Mouse (Mus musculus) forebrain, embryonic 16.5 days (tissue): ENCODE data around the gene Taf3. TPM values are rescaled to one million over a fixed set of nuclear protein-coding genes. Genes with fewer than 3 reads are reported as not detected.

ENCODE experiments used
- ATAC-seq: fragments of 200-750 bp; cut with Nextera tagmentation; 2 replicates; pipeline ENCODE4 v1.8.0; 2017; ENCODE audit warnings: mild to moderate bottlenecking, moderate library complexity
- H3K27ac ChIP-seq: fragments of 300-500 bp; sonication (generic); 2 replicates; pipeline ENCODE4 v1.5.1; 2014; ENCODE audit warnings: low read length, control low read depth
- H3K27me3 ChIP-seq: fragments of 300-500 bp; sonication (generic); replicated peaks from 2 replicates; pipeline ENCODE4 v1.6.1; 2014; ENCODE audit warnings: low read length; ENCODE audit not compliant: control insufficient read depth, insufficient read depth
- H3K36me3 ChIP-seq: fragments of 300-500 bp; sonication (generic); 2 replicates; pipeline ENCODE4 v1.6.1; 2014; ENCODE audit not compliant: control insufficient read depth, insufficient read depth
- H3K4me1 ChIP-seq: fragments of 300-500 bp; sonication (generic); replicated peaks from 2 replicates; pipeline ENCODE4 v1.6.1; 2014; ENCODE audit warnings: low read length; ENCODE audit not compliant: control insufficient read depth, insufficient read depth
- H3K4me2 ChIP-seq: fragments of 300-500 bp; sonication (generic); 2 replicates; pipeline ENCODE4 v1.6.1; 2014; ENCODE audit warnings: mild to moderate bottlenecking, low read length, control low read depth
- H3K4me3 ChIP-seq: fragments of 300-500 bp; sonication (generic); replicated peaks from 2 replicates; pipeline ENCODE4 v1.5.1; 2014; ENCODE audit warnings: mild to moderate bottlenecking, low read length, control low read depth
- H3K9ac ChIP-seq: fragments of 300-500 bp; sonication (generic); replicated peaks from 2 replicates; pipeline ENCODE4 v1.6.1; 2014; ENCODE audit warnings: low read depth, low read length, control low read depth
- H3K9me3 ChIP-seq: fragments of 300-500 bp; sonication (generic); 2 replicates; pipeline ENCODE4 v1.6.1; 2016; ENCODE audit warnings: low read length; ENCODE audit not compliant: control insufficient read depth
- WGBS: fragments of 180-500 bp; shearing (Covaris S2); extraction: QIAGEN DNeasy Blood & Tissue Kit; methylation state at CpG from one replicate; pipeline ENCODE4 v1.1.7; 2014; 5-methylcytosine and 5-hydroxymethylcytosine counted together
- polyA plus RNA-seq: library from polyadenylated mRNA; unstranded; fragments of >200 nt; fragmentation: Nextera tagmentation; extraction: Ambion mirVana; gene quantifications from 2 replicates; pipeline ENCODE4 v1.2.1, GENCODE M21; 2015

Taf3 gene
- polyA plus RNA-seq = 14.3 and 14.5 TPM in 2 replicates

GRCm38 (mm10) chr2:10048461-10048860, at the start of gene Taf3:
TSS of gene Taf3 (minus strand) at chr2:10048596.
- no peaks in the 10 kb centered on the region for H3K36me3 ChIP-seq
- H3K27me3 ChIP-seq = no peaks in the 10 kb centered on the region
- H3K9me3 ChIP-seq = no peaks in the 10 kb centered on the region
- peak within 1 kb of the TSS; percentile 82 for H3K4me2 ChIP-seq
- peak; percentile 94 for ATAC-seq
- peak within 1 kb of the TSS; percentile 96 for H3K4me3 ChIP-seq
- H3K4me1 ChIP-seq = peaks cover 14% of the 10 kb centered on the region
- WGBS = under 1% methylated on average over 36 of the region's 36 CpGs
- peak within 1 kb of the TSS; percentile 56; the same call in 1 of the 2 replicates for H3K27ac ChIP-seq
- H3K9ac ChIP-seq = peak within 1 kb of the TSS; percentile 88

GRCm38 (mm10) chr2:10094327-10095100, 46.1 kb upstream of the Taf3 start:
- Histone ChIP-seq H3K9ac (no peak overlapping the region), H3K4me1 (no peaks in the 10 kb centered on the region), H3K9me3 (no peaks in the 10 kb centered on the region), H3K27ac (no peak overlapping the region), H3K27me3 (no peaks in the 10 kb centered on the region), H3K4me2 (no peak overlapping the region), H3K36me3 (peaks cover 18% of the 10 kb centered on the region), H3K4me3 (no peak overlapping the region)
- WGBS = 91% methylated on average over 14 of the region's 14 CpGs
- ATAC-seq = no peak

- Histone ChIP-seq H3K9ac (no peak overlapping the region), H3K27ac (no peak overlapping the region), H3K27me3 (no peaks in the 10 kb centered on the region), H3K36me3 (peaks cover 21% of the 10 kb centered on the region), H3K9me3 (no peaks in the 10 kb centered on the region), H3K4me3 (no peak overlapping the region), H3K4me1 (peaks cover 3% of the 10 kb centered on the region; the same call in 1 of the 2 replicates), H3K4me2 (no peak overlapping the region)
- 85% methylated on average over 8 of the region's 8 CpGs for WGBS
- ATAC-seq = no peak
Observed at GRCm38 (mm10) chr2:10087256-10087850, 39.0 kb upstream of the Taf3 start.

GRCm38 (mm10) chr2:10082737-10083136, 34.3 kb upstream of the Taf3 start:
- no peak for ATAC-seq
- peaks cover 28% of the 10 kb centered on the region for H3K4me1 ChIP-seq
- WGBS = 96% methylated on average over 1 of the region's 1 CpGs
- H3K9ac ChIP-seq = no peak overlapping the region
- H3K27me3 ChIP-seq = no peaks in the 10 kb centered on the region
- H3K27ac ChIP-seq = no peak overlapping the region
- H3K36me3 ChIP-seq = peaks cover 7% of the 10 kb centered on the region; the same call in 1 of the 2 replicates
- H3K9me3 ChIP-seq = no peaks in the 10 kb centered on the region
- H3K4me2 ChIP-seq = no peak overlapping the region
- no peak overlapping the region for H3K4me3 ChIP-seq

- Histone ChIP-seq H3K27me3 (no peaks in the 10 kb centered on the region), H3K9ac (no peak overlapping the region; the same call in 1 of the 2 replicates), H3K36me3 (0 out of 2 replicates have a peak, but pooled peaks cover 5% of the 10 kb centered on the region), H3K27ac (no peak overlapping the region), H3K4me3 (peak overlapping the region; percentile 98), H3K4me1 (peaks cover 32% of the 10 kb centered on the region), H3K4me2 (peak overlapping the region; percentile 80), H3K9me3 (no peaks in the 10 kb centered on the region)
- 91% methylated on average over 5 of the region's 5 CpGs for WGBS
- ATAC-seq = no peak
Observed at GRCm38 (mm10) chr2:10081453-10082080, 33.2 kb upstream of the Taf3 start.

GRCm38 (mm10) chr2:10080310-10081010, 32.1 kb upstream of the Taf3 start, which contains the start of the genes Atp5c1 and Kin:
TSS of gene Atp5c1 (minus strand) at chr2:10080510.
TSS of gene Kin (plus strand) at chr2:10080593.
- H3K4me3 ChIP-seq = peak within 1 kb of the TSS; percentile 98
- no peaks in the 10 kb centered on the region for H3K9me3 ChIP-seq
- peak; percentile 99 for ATAC-seq
- H3K4me1 ChIP-seq = peaks cover 32% of the 10 kb centered on the region
- H3K4me2 ChIP-seq = peak within 1 kb of the TSS; percentile 80
- peak within 1 kb of the TSS; percentile 100 for H3K9ac ChIP-seq
- H3K36me3 ChIP-seq = 0 out of 2 replicates have a peak, but pooled peaks cover 2% of the 10 kb centered on the region
- peak within 1 kb of the TSS; percentile 94 for H3K27ac ChIP-seq
- H3K27me3 ChIP-seq = no peaks in the 10 kb centered on the region
- under 1% methylated on average over 61 of the region's 61 CpGs for WGBS

- Histone ChIP-seq H3K4me2 (peak overlapping the region; percentile 73), H3K27ac (peak overlapping the region; percentile 94), H3K27me3 (no peaks in the 10 kb centered on the region), H3K4me3 (peak overlapping the region; percentile 98), H3K36me3 (0 out of 2 replicates have a peak, but pooled peaks cover 2% of the 10 kb centered on the region), H3K4me1 (peaks cover 32% of the 10 kb centered on the region), H3K9ac (peak overlapping the region; percentile 100), H3K9me3 (no peaks in the 10 kb centered on the region)
- ATAC-seq = no peak; the same call in 1 of the 2 replicates
- under 1% methylated on average over 28 of the region's 28 CpGs for WGBS
Observed at GRCm38 (mm10) chr2:10079745-10080309, 31.4 kb upstream of the Taf3 start.

GRCm38 (mm10) chr2:10076675-10077074, 28.3 kb upstream of the Taf3 start:
- ATAC-seq = no peak
- no peak overlapping the region for H3K27ac ChIP-seq
- H3K4me1 ChIP-seq = peaks cover 26% of the 10 kb centered on the region
- H3K4me2 ChIP-seq = no peak overlapping the region
- no peaks in the 10 kb centered on the region for H3K36me3 ChIP-seq
- 92% methylated on average over 8 of the region's 8 CpGs for WGBS
- no peaks in the 10 kb centered on the region for H3K27me3 ChIP-seq
- no peaks in the 10 kb centered on the region for H3K9me3 ChIP-seq
- no peak overlapping the region for H3K9ac ChIP-seq
- H3K4me3 ChIP-seq = no peak overlapping the region
